Mouse (Mus musculus) cerebellum, adult 2 months (tissue): ENCODE measurements around the gene Thap11.

Source experiments
- CTCF ChIP-seq: fragments of 200-500 bp; IDR thresholded peaks from 2 replicates; pipeline ENCODE4 v1.5.1; 2011; ENCODE audit warnings: low read depth, mild to moderate bottlenecking, control low read depth, low read length, moderate library complexity, borderline replicate concordance; ENCODE audit not compliant: insufficient read depth
- POLR2A ChIP-seq: fragments of 200-500 bp; IDR thresholded peaks from 2 replicates; pipeline ENCODE4 v1.6.1; 2011; ENCODE audit warnings: low read length, control low read depth, borderline replicate concordance; ENCODE audit not compliant: insufficient read depth

DNA sequence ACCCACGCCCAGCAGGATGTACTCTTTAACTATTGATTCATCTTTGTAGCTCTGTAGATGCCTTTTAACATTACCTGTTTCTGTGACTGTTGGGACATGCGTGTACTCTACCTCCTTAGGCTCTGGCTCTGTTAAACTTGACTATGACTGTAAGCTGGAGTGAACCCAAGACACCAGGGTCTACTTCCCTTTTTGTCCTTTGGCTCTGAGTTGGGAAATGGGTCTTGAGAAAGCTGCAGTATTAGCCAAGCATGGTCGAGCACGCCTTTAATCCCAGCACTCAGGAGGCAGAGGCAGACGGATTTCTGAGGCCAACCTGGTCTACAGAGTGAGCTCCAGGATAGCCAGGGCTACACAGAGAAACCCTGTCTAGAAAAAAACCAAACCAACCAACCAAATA is 3.6 kb downstream of the Thap11 start:
- no peak for TF ChIP-seq POLR2A
- TF ChIP-seq CTCF: no peak
